Mouse (Mus musculus): ENCODE results near the gene C1galt1. TPM values are rescaled to one million over a fixed set of nuclear protein-coding genes. Genes with fewer than 3 reads are reported as not detected.

The C1galt1 gene
- polyA plus RNA-seq, 1 experiment from 2014 or later, result 1.7 TPM

GRCm38 (mm10) chr6:7876836-7877235, 32.2 kb downstream of the C1galt1 start:
- H3K9me3 ChIP-seq (replicated peaks), result no peaks in the 10 kb centered on the region
- H3K27ac ChIP-seq (replicated peaks), result no peak overlapping the region
- no peaks in the 10 kb centered on the region for H3K27me3 ChIP-seq (ENCODE audit: low read depth, poor library complexity, severe bottlenecking)
- no peaks in the 10 kb centered on the region for H3K4me1 ChIP-seq
- no peak for DNase-seq (ENCODE audit: low spot score)
- H3K36me3 ChIP-seq, result no peaks in the 10 kb centered on the region
- H3K4me3 ChIP-seq, result no peak overlapping the region
- 92% methylated on average over 5 of the region's 5 CpGs for WGBS

- no peaks in the 10 kb centered on the region for H3K4me1 ChIP-seq
- H3K27me3 ChIP-seq (ENCODE audit: low read depth, poor library complexity, severe bottlenecking), result no peaks in the 10 kb centered on the region
- no peak overlapping the region for H3K27ac ChIP-seq (replicated peaks)
- no peaks in the 10 kb centered on the region for H3K9me3 ChIP-seq (replicated peaks)
- no peak for DNase-seq (ENCODE audit: low spot score)
- no peaks in the 10 kb centered on the region for H3K36me3 ChIP-seq
- WGBS, result 80% methylated on average over 1 of the region's 1 CpGs
- no peak overlapping the region for H3K4me3 ChIP-seq
Measured at GRCm38 (mm10) chr6:7881595-7882128, 37.0 kb downstream of the C1galt1 start.

- H3K27me3 ChIP-seq (ENCODE audit: low read depth, poor library complexity, severe bottlenecking), result no peaks in the 10 kb centered on the region
- no peaks in the 10 kb centered on the region for H3K4me1 ChIP-seq
- no peaks in the 10 kb centered on the region for H3K36me3 ChIP-seq
- H3K27ac ChIP-seq (replicated peaks), result no peak overlapping the region
- 89% methylated on average over 13 of the region's 13 CpGs for WGBS
- H3K4me3 ChIP-seq, result no peak overlapping the region
- H3K9me3 ChIP-seq (replicated peaks), result no peaks in the 10 kb centered on the region
- DNase-seq (ENCODE audit: low spot score), result no peak
Measured at GRCm38 (mm10) chr6:7882520-7882919, 37.9 kb downstream of the C1galt1 start.

- no peaks in the 10 kb centered on the region for H3K4me1 ChIP-seq
- H3K4me3 ChIP-seq, result no peak overlapping the region
- 83% methylated on average over 5 of the region's 5 CpGs for WGBS
- no peaks in the 10 kb centered on the region for H3K36me3 ChIP-seq
- no peaks in the 10 kb centered on the region for H3K9me3 ChIP-seq (replicated peaks)
- no peaks in the 10 kb centered on the region for H3K27me3 ChIP-seq (ENCODE audit: low read depth, poor library complexity, severe bottlenecking)
- DNase-seq (ENCODE audit: low spot score), result no peak
- H3K27ac ChIP-seq (replicated peaks), result no peak overlapping the region
Measured at GRCm38 (mm10) chr6:7885994-7886684, 41.5 kb downstream of the C1galt1 start.

- no peaks in the 10 kb centered on the region for H3K27me3 ChIP-seq (ENCODE audit: low read depth, poor library complexity, severe bottlenecking)
- 86% methylated on average over 2 of the region's 2 CpGs for WGBS
- no peaks in the 10 kb centered on the region for H3K4me1 ChIP-seq
- no peaks in the 10 kb centered on the region for H3K36me3 ChIP-seq
- no peak overlapping the region for H3K27ac ChIP-seq (replicated peaks)
- DNase-seq (ENCODE audit: low spot score), result no peak
- no peak overlapping the region for H3K4me3 ChIP-seq
- H3K9me3 ChIP-seq (replicated peaks), result no peaks in the 10 kb centered on the region
Measured at GRCm38 (mm10) chr6:7886685-7887004, 42.0 kb downstream of the C1galt1 start.

GRCm38 (mm10) chr6:7896339-7896738, 51.7 kb downstream of the C1galt1 start:
- 91% methylated on average over 5 of the region's 5 CpGs for WGBS
- DNase-seq (ENCODE audit: low spot score), result no peak
- H3K27ac ChIP-seq (replicated peaks), result no peak overlapping the region
- no peaks in the 10 kb centered on the region for H3K9me3 ChIP-seq (replicated peaks)
- H3K27me3 ChIP-seq (ENCODE audit: low read depth, poor library complexity, severe bottlenecking), result no peaks in the 10 kb centered on the region
- H3K4me3 ChIP-seq, result no peak overlapping the region
- no peaks in the 10 kb centered on the region for H3K4me1 ChIP-seq
- no peaks in the 10 kb centered on the region for H3K36me3 ChIP-seq

GRCm38 (mm10) chr6:7912015-7912414, 67.4 kb downstream of the C1galt1 start:
- H3K4me1 ChIP-seq, result no peaks in the 10 kb centered on the region
- no peaks in the 10 kb centered on the region for H3K9me3 ChIP-seq (replicated peaks)
- no peak for DNase-seq (ENCODE audit: low spot score)
- no peak overlapping the region for H3K4me3 ChIP-seq
- H3K36me3 ChIP-seq, result no peaks in the 10 kb centered on the region
- WGBS, result 77% methylated on average over 2 of the region's 2 CpGs
- H3K27me3 ChIP-seq (ENCODE audit: low read depth, poor library complexity, severe bottlenecking), result no peaks in the 10 kb centered on the region
- H3K27ac ChIP-seq (replicated peaks), result no peak overlapping the region

Other genes starting within 250 kb of the C1galt1 start
- 43.5 and 57.9 TPM in 2 replicates for gene Asns, start 151.6 kb upstream of the C1galt1 start, polyA plus RNA-seq (2016; fragmentation: Nextera tagmentation; extraction: Ambion mirVana)